Mouse (Mus musculus): ENCODE data around the gene Serpinh1. TPM values are rescaled to one million over a fixed set of nuclear protein-coding genes. Genes with fewer than 3 reads are reported as not detected.

The Serpinh1 gene
- polyA plus RNA-seq, 1 experiment: 27.5 TPM

DNA sequence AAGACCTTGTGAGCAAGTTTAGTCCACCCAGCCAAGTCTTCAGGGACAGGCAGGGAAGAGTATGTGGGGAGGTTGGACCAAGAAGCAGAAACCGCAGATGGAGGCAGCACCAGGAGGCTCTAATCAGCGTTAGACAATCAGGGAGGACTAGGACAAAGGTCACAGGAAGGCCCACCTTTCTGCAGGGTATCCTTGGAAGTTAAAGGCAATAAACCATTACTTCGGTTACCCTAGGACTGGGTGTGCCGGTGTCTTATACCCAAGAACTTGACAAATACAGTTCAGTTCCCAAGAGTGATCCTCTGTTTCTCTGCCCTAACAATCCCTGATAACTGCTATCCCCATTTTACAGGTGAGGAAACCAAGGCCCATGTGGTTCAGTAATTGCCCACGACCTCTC, 23.0 kb downstream of the Serpinh1 start:
- DNase-seq (ENCODE audit: extremely low spot score in 1 of 2, low spot score in 1 of 2): no peak

DNA sequence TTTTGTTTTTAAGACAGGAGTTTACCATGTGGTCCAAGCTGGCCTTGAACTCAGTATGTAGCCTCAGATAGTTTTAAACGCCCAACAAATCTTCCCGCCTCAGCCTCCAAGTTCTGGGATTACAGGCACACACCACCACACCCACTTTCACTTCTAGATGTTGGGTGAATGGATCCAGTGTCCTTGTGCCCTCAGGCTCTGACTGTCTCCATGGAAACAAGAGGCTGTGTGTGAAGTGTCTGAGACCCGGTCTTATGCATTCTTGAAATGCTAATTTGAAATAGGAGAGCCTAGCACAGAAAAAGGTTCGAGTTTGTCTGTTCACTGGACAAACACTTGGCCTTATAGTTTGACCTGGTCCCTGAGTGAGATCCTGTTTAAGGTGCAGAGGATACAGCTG, 24.2 kb downstream of the Serpinh1 start:
- no peak for DNase-seq (ENCODE audit: extremely low spot score in 1 of 2, low spot score in 1 of 2)

DNA sequence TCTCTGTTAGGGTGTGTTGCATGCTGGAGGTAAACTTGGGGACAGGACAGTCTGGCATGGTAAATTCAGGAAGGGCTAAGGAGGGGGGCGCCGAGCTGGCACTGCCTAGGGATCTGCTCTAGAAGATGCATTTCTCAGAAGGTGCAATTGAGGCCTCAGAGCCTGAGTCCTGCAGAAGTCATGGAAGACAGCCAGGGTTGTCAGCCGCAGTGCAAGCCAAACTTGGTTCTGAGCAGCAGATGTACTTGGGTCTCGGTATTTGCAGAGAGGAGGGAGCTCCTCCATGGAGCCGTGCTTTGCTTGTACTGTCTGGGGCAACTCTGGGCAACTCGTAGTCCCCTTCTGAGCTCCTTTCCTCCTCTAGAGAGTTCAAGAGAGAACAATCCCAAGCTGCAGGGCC, 26.9 kb downstream of the Serpinh1 start:
- no peak for DNase-seq (ENCODE audit: extremely low spot score in 1 of 2, low spot score in 1 of 2)

DNA sequence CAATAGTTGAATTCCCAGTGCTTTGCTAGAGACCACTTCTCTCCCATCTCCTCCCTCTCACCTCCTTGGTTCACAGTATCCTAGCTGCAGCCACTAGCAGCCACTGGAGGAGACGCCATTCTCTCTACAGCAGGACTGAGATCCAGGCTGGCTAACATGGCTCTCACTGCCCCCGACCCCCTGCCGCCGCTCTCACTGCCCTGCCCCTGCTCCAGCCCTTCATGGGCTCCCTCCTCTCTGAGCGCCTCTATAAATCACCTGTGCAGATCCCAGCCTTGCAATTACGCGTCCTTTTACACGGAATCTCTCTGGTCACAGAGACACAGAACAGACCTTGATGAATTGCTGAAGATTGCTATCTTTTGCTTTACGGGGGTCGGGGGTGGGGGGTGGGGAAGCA, 28.2 kb downstream of the Serpinh1 start:
- DNase-seq (ENCODE audit: extremely low spot score in 1 of 2, low spot score in 1 of 2): no peak

DNA sequence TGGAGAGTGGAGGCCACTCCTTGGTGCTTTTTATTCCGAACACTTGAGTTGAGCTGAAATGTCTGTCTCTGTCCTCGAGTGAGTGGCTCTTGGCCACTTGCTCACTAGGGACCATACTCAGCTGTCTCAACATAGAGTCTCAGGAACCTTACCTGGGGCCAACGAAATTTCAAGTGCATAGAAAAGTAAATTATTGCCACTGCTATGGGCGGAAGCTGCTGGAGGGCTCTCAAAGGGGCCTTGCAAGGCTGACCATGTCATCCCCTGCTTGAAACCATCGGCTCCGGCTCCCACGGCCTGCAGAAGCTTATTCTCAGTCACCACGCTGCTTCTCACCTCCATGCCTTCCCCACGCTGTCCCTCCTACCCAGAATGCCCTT, 29.7 kb downstream of the Serpinh1 start:
- DNase-seq (ENCODE audit: extremely low spot score in 1 of 2, low spot score in 1 of 2): no peak

DNA sequence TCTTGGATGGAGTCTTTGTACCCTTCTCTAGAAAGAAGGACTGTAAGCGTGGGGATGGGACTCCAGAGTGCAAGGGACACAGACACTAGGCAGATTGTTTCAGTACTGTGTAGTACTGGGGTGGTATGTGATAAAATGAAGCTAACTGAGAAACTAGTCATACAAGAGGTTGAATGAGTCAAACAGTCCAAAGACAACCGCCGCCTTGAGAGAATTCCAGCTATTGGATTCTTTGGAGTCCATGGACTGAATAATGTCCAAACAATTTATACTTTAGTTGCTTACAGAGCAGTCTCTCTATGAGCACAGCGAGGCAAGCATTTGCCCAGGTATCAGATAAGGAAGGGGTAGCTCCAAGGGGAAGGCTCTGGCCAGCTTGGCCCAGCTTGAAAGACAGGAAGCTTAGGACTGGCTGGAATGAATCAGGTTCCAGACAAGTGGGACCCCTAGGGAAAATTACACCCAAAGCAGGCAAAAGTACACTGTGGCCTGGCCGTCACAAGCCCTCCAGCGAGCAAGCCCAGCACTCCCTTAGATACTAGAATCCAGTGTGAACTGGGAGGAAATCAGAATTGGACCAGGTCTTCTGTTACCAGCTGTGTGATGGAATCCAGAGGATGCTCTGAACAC, 30.2 kb downstream of the Serpinh1 start:
- DNase-seq (ENCODE audit: extremely low spot score in 1 of 2, low spot score in 1 of 2): no peak

DNA sequence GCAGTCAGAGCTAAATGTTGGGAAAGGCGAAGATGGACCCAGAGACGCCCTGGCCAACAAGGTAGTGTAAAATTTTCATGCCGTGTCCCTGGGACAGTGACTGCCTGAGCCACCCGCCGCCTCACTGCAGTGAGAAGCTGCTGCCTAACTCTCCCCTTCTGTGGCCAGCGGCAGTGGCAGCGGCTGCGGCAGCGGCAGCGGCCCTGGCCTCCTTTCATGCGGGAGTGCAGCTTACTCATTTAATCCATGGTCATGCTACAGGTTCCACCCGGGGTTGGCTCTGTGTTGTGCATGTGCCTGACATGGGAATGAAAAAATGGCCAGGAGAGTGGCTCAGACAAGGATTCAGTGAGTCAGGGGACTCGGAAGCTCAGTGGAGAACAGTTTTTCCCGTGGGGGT, 32.5 kb downstream of the Serpinh1 start:
- no peak for DNase-seq (ENCODE audit: extremely low spot score in 1 of 2, low spot score in 1 of 2)

DNA sequence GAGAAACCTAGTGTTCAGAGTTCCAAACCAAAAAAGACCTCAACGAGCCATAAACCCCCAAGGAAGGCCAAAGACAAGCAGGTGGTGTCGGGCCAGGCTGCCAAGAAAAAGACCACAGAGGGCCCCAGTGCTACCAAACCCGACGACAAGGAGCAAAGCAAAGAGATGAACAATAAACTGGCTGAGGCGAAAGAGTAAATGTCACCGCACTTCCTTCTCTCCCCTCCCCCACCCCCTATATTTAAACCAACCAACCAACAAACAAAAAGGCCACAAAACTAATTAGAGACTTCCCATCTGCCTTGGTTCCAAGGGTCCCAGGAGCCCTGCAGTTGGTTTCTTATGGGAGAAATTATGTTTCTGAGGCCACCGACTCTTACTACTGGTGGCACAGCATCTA, 35.6 kb downstream of the Serpinh1 start:
- no peak for DNase-seq (ENCODE audit: extremely low spot score in 1 of 2, low spot score in 1 of 2)

DNA sequence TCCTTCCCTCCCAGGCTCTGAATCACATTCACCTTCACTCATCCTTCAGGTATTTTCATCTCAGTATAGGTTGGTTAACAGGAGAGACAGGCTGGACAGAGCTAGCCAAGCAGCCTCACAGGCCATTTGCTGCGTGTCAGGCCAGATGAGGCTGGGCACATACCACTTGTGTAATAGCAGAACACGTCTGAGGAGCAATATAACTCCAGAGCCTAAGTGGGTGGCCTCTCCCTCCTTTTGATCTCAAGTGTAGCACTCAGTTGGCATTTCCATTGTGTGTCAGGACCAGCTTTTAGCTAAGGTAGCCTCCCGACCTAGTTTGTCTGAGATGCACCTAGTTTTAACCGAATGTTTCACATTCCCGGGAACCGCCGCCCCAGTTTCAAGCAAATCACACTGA, 36.8 kb downstream of the Serpinh1 start:
- no peak for DNase-seq (ENCODE audit: extremely low spot score in 1 of 2, low spot score in 1 of 2)

DNA sequence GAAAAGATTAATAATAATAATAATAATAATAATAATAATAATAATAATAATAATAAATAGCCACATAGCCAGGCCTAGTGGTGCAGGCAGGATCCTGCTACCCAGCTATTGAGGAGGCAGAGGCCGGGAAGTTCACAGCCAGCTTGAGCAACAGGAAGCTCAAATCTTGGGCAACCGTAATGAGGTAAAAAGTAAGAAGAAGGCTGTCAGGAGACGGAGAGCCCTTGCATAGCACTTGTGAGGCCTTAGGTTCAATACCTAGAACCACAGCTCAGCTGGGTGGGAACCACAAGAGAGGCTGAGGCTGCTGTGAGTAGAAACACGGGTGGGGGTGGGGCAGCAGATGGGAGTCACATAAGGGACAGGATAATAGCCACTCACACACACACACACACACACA, 38.5 kb downstream of the Serpinh1 start:
- no peak for DNase-seq (ENCODE audit: extremely low spot score in 1 of 2, low spot score in 1 of 2)

DNA sequence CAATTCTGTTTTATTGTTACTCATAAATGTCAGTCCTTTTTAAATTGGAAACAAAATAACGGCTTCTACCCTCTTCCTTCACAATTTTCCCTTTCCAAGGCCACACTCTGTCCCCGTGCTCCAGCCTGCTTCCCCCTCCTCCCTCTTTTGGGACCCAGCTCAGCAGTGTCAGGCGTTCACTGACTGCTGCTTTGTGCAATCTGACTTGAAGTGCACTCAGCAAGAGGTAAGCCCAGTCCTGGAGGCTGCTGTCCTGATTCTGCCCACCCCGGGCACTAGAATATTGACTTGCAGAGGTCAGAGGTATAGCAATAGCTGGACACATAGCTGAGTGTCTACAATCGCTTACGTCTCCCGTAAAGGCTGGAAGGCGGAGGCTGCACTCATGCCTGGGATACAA, 39.8 kb downstream of the Serpinh1 start:
- no peak for DNase-seq (ENCODE audit: extremely low spot score in 1 of 2, low spot score in 1 of 2)

DNA sequence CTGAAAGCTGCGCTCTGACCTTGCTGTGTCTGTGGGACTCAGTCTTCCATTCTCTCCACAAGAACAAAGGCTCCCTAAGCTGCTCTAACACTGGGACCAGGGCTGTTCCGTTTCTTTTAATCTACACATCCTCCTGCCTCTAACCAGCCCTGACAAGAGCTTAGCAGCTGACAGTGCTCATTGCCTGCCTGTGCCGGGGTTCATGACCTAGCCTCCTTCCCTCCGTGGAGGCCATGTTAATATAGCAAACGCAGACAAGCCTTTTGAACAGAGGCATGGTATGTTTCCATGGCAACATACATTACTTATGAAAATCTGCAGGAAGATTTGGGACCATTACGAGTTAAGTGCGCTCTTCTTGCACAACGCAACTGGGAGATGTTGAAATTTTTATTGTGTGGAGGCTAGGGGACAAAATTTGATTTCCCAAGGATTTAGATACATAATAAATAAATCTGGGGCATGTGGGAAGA, 40.3 kb downstream of the Serpinh1 start:
- no peak for DNase-seq (ENCODE audit: extremely low spot score in 1 of 2, low spot score in 1 of 2)

DNA sequence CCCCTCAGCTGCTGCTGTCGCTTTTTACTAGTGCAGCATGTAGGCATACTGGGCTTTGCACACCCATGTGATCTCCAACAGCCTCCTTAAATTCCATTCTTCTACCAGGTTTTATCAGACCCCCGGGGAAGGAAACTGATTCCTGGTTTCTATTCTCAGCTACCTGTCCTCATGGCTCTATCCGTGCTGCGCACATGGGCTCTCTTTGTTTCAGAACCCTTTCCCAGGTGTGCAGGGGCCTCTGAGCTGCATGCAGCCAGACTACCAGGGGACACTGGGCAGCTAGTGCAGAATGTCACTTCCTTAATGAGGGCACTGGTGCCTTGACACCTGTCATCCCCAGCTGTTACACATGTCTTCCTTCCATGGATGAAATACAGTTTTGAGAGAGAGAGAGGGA, 41.0 kb downstream of the Serpinh1 start:
- no peak for DNase-seq (ENCODE audit: extremely low spot score in 1 of 2, low spot score in 1 of 2)

DNA sequence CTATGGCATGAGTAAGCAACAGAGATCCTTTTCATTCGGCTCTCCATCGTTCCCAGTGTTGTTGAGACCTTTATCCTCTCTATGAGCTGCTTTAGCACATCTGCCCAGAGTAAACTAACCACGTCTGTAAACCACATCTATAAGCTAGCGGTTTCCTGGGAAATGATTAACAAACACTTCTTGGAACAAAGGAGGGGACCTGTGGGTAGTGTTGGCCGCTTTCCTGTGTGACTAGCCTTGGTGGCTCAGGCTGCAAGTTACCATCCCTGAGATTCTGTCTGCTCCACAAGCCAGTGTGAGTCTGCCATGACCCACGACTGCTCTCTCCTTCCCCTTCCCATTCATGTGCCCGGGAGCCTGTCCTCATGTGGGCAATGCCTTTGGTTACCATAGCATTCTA, 41.6 kb downstream of the Serpinh1 start:
- DNase-seq (ENCODE audit: extremely low spot score in 1 of 2, low spot score in 1 of 2): no peak

DNA sequence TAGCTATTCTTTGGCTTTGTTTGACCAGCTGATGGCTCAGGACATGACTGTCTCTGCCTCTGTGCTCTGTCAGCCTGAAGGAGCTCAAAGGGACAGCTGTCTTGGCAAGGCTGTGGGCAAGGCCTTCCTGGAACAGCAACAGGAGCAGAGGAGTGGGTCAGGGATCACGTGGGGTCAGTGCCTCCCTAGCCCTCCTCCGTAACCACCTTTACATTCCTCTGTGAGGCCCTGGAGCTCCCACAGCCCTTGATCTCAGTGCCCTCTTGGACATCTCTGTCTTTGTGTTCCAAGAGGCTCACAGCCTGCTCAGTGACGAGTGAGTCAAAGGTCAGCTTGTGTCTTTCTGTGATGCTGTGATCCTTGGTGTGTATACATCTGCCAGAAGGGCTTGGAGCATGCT, 46.4 kb downstream of the Serpinh1 start:
- DNase-seq (ENCODE audit: extremely low spot score in 1 of 2, low spot score in 1 of 2): no peak

DNA sequence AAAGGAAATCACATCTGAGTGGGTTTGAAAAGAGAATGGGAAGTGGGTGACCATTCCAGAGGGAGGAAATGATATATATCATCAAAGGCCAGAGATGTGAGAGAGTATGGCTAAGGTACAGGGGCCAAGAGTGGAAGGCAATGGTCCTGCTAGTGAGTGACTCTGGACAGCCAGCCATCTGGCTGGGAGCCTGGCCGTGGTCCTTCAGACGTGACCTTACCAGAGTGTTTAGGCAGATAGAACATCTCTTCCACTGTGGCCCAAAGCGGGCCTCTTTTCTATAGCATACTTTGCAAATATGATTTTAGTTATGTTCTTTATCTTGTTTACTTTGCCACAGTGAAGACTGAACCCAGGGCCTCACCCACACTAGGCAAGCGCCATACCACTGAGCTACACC, 47.4 kb downstream of the Serpinh1 start:
- DNase-seq (ENCODE audit: extremely low spot score in 1 of 2, low spot score in 1 of 2): no peak

DNA sequence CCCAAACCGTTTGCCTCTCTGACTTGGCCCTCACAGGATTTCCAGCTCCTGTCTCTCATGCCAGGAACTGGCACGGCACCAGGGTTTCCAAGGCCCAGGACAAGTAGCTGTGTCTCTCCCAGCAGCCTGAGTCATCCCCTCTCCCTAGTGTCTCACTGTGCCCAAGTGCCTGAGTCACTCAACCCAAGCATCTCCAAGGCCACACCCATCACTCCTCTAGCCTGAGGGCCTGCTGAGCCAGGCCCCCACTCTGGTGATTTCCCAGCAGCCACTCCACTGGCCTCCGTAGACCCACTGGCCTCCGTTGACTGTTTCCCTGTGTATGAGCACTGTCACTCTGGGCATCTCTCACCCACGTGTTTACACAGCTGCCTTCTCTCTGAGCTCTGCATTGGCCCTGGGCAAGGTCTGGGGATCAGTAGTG, 48.1 kb downstream of the Serpinh1 start:
- peak in 1 of 2 experiments; percentile 72 for DNase-seq (ENCODE audit: extremely low spot score in 1 of 2, low spot score in 1 of 2)

DNA sequence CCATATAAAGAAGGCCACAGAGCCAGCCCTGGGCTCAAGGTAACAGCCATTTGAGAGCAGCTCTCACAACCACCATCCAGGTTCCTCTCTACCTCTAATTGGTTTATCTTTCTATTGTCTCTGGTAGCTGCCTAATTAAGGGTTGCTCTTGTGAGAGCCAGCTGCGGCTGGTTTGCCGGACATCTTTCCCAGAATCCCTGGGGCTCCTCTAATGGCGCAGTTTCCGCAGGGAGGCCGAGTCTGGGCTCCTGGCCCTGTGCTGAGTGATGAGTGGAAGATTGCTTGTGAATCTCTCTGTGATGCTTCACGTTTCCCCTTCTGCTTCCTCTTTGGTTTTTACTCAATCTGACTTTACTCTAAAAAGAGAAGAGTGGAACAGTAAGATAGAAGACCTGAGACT, 49.0 kb downstream of the Serpinh1 start:
- no peak for DNase-seq (ENCODE audit: extremely low spot score in 1 of 2, low spot score in 1 of 2)

DNA sequence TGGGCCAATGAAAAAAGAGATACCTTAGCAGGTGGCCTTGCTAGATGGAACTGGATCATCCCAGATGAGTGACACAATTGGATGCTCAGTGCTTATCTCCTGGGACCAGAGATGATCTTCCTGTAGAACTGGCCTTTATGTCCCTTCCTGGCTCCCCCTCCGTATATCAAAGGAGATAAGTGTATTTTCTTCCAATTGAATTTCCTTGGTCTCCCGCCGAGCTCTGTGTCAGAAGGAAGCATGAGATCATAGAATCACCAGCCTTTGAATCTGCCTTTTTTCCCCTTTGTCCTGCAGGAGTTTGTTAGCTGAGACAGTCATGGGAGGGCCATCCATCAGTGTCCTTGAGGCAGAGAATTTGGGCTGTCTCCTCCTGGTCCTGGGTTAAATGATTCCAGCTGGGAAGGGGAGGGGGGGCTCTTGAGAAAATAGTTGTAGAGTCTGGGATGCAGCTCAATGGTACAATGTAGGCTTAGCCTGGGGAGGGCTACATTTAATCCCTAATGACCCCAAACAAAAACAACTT, 52.3 kb downstream of the Serpinh1 start:
- no peak for DNase-seq (ENCODE audit: extremely low spot score in 1 of 2, low spot score in 1 of 2)

Data from frontal cortex, adult 2 months (tissue).